Mouse (Mus musculus) forebrain, embryonic 12.5 days (tissue): ENCODE data around the gene Rundc3a. TPM values are rescaled to one million over a fixed set of nuclear protein-coding genes. Genes with fewer than 3 reads are reported as not detected.

Experiments used
- microRNA-seq: library from miRNA; unstranded; fragments of <30 nt; microRNA quantifications from one replicate; pipeline ENCODE4, GENCODE M21; 2017
- polyA plus RNA-seq: library from polyadenylated mRNA; unstranded; fragments of >200 nt; fragmentation: Nextera tagmentation; extraction: Ambion mirVana; gene quantifications from 2 replicates; pipeline ENCODE4 v1.2.1, GENCODE M21; 2016

Rundc3a gene
- polyA plus RNA-seq, 1 experiment from 2014 or later, result 103 TPM

Small RNAs within 50 kb of the gene (microRNA-seq; reads per million reads assigned to microRNA genes)
- gene Mir6930, result not detected

Other genes starting within 250 kb of the Rundc3a start
- gene Nags, start 247.9 kb upstream of the Rundc3a start, polyA plus RNA-seq, result not detected in 2 replicates
- gene Tmem101, start 237.0 kb upstream of the Rundc3a start, polyA plus RNA-seq, result 35.7 and 36.3 TPM in 2 replicates
- 136 and 139 TPM in 2 replicates for gene Lsm12, start 208.1 kb upstream of the Rundc3a start, polyA plus RNA-seq
- 26.6 and 28.3 TPM in 2 replicates for gene G6pc3, start 203.8 kb upstream of the Rundc3a start, polyA plus RNA-seq
- 68.8 and 70.6 TPM in 2 replicates for gene Hdac5, start 163.2 kb upstream of the Rundc3a start, polyA plus RNA-seq
- gene BC030867, start 144.5 kb upstream of the Rundc3a start, polyA plus RNA-seq, result 18.5 and 19.4 TPM in 2 replicates
- not detected in 2 replicates for gene Asb16, start 124.7 kb upstream of the Rundc3a start, polyA plus RNA-seq
- gene Tmub2, start 108.5 kb upstream of the Rundc3a start, polyA plus RNA-seq, result 53.9 and 55.9 TPM in 2 replicates
- 22.4 and 22.6 TPM in 2 replicates for gene Atxn7l3, start 96.8 kb upstream of the Rundc3a start, polyA plus RNA-seq
- 111 and 121 TPM in 2 replicates for gene Ubtf, start 73.7 kb upstream of the Rundc3a start, polyA plus RNA-seq
- gene Slc4a1, start 27.2 kb upstream of the Rundc3a start, polyA plus RNA-seq, result 21.2 and 25.7 TPM in 2 replicates
- 173 TPM in 2 replicates for gene Slc25a39, start 14.5 kb downstream of the Rundc3a start, polyA plus RNA-seq
- gene Grn, start 36.9 kb downstream of the Rundc3a start, polyA plus RNA-seq, result 55.5 and 57.6 TPM in 2 replicates
- gene Fam171a2, start 54.3 kb downstream of the Rundc3a start, polyA plus RNA-seq, result 13.3 and 15.2 TPM in 2 replicates
- 3.5 and 4.5 TPM in 2 replicates for gene Itga2b, start 76.7 kb downstream of the Rundc3a start, polyA plus RNA-seq
- 66.6 and 67.9 TPM in 2 replicates for gene Gpatch8, start 163.0 kb downstream of the Rundc3a start, polyA plus RNA-seq
- 11.7 and 12.5 TPM in 2 replicates for gene Gm11627, start 186.1 kb downstream of the Rundc3a start, polyA plus RNA-seq
- 42.2 and 42.3 TPM in 2 replicates for gene Fzd2, start 211.0 kb downstream of the Rundc3a start, polyA plus RNA-seq